Mouse (Mus musculus) adrenal gland, postnatal 10 days (tissue): ENCODE measurements around the gene Rab3il1. TPM values are rescaled to one million over a fixed set of nuclear protein-coding genes. Genes with fewer than 3 reads are reported as not detected.
"Not testable (repeated sequence)": the region's sequence is repeated elsewhere in the genome, so short reads cannot be mapped to it uniquely, and the experiment has no call there.

Source experiments
- DNase-seq: peaks from one replicate; pipeline ENCODE4 v3.0.0; 2021; ENCODE audit warnings: mixed read lengths
- long read RNA-seq, 2 experiments: library from polyadenylated mRNA; stranded (forward); transcript quantifications; one replicate each; pipeline ENCODE4 v2.0.0; 2021
- total RNA-seq, 2 experiments: library from RNA; stranded (reverse); gene quantifications; 2 replicates each; pipeline ENCODE4 v1.2.3; 2021

Gene Rab3il1
- 10 to 100 TPM in 1 of 2 experiments, 1 to 10 TPM in 1; 10.0 to 15.0 TPM for total RNA-seq
- long read RNA-seq, experiment 1, full-length matches to known transcripts = 14 of 18 reads
- long read RNA-seq, experiment 1, partial matches to known transcripts = 0 of 18 reads
- long read RNA-seq, experiment 1, other reads (novel, unspliced or antisense) = 4 of 18 reads
- long read RNA-seq, experiment 2, full-length matches to known transcripts = 7 of 8 reads
- long read RNA-seq, experiment 2, partial matches to known transcripts = 0 of 8 reads
- long read RNA-seq, experiment 2, other reads (novel, unspliced or antisense) = 1 of 8 reads

- DNase-seq = no peak
Observed at GRCm38 (mm10) chr19:10001206-10001969, at the start of gene Rab3il1, which contains the start of gene Best1. Gene Rab3il1, plus strand, starts transcription at chr19:10001669. Gene Best1, minus strand, starts transcription at chr19:10001633.

- DNase-seq = no peak
Observed at GRCm38 (mm10) chr19:9952390-9952789, 49.1 kb upstream of the Rab3il1 start.

GRCm38 (mm10) chr19:9952912-9953311, 48.6 kb upstream of the Rab3il1 start:
- DNase-seq = no peak

GRCm38 (mm10) chr19:9954055-9954810, 47.2 kb upstream of the Rab3il1 start:
- DNase-seq = peak; percentile 88

- peak; percentile 60 for DNase-seq
Observed at GRCm38 (mm10) chr19:9954811-9955202, 46.7 kb upstream of the Rab3il1 start.

DNA sequence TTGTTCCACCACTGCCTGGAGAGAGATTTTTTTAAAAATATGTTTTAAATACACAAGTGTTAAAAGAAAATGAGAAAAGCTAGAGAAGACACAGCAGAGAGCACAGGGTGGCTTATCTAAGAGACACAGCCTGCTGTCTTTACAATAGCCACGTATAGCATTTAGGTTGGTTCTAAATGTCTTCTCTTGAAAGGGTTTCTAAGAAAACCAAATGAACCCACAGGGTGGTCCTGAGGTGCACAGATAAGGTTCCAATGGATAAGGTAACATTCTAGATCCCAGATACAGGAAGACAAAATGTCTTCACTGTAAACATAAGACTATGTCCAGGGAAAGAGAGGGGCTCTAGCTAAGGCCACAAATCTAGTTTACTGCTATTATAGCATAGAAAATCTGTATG, 46.0 kb upstream of the Rab3il1 start:
- no peak for DNase-seq

DNA sequence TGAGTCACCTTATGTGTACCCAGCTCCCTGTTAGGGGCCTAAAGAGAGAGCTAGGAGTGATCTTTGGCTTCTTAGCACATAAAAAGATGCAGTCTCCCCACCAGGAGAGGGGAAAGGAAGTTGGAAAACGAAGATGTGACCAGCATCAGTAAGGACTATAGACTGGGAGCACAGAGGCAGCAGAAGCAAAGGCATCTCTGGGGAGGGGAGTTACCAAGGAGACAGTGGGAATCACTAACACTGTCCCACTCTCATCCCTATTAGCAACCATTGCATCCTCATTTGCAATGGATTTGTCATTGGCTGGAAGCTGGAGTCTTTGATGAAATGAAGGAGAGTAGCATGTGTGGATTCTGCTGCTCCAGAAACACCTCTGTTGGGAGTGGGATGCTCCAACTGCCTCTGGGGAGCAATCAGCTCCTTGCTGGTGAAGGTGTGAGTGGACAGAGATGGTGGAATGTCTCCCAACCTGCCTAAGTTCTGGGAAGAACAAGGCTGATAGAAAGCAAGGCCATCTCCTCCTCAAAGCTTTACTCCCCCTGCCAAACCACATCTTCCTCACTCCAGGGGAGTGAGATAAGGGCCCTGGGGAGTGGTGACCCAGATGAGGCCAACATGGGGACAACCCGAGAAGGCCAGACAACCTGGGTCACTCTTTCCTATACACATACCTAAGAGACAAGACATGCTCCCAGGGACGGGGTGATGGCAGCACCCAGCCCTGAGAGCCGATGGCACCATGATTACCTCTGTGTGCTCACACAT, 44.7 kb upstream of the Rab3il1 start:
- DNase-seq = no peak

GRCm38 (mm10) chr19:9957965-9958364, 43.5 kb upstream of the Rab3il1 start:
- no peak for DNase-seq

DNA sequence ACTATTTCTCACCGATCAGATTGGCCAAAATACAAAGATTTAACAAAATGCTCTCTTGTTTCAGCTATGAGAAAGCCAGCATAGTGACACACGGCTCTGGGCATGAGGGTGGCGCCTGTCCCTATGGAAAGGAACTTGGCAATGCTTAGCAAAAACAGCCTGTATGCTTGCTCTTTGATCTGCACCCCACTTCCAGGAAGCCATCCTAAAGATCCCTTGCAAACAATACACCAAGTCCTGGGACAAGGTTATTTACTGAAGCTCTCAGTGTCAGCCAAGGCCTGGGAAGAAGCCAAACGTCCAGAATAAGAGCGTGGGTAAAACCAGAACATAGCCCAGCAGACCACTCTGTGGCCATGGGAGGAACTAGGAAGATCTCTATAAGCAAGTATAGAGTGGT, 40.7 kb upstream of the Rab3il1 start:
- DNase-seq = no peak

GRCm38 (mm10) chr19:9964205-9964916, 37.1 kb upstream of the Rab3il1 start:
- DNase-seq = no peak

DNA sequence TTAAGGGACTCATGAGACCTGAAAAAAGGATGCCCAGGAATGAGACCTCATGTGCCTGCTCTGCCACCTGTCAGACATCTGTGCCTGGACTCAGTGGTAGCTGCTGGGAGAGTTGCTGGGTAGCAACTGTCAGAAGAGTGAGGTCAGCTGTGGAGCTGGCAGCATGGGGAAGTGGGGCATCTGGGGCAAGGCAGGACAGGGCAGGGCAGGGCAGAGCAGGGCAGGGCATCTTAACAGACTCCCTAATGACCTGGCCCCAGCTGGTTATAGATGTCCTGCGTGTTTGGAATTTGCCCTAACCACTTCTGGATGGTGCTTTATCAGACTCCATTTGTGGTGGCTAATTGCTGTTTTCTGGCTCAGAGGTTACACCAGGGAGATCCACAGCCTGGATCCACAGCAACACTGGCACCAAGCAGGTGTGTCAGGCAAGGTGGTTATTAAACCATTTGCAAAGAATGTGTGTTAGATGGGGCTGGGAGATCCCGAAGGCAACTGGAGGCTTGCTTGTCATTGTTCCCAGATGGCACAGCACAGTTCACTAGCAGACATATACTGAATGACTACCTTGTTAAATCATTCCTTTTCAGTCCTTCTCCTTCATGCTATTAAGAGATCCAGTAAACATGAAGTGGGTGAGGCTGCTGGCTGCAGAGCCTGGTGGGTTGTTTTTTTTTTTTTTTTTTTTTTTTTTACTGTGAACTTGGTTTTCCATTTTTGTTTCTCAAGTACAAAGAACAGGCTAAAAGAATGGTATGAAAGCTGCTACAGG, 35.2 kb upstream of the Rab3il1 start:
- no peak for DNase-seq

- DNase-seq = no peak
Observed at GRCm38 (mm10) chr19:9968081-9968787, 33.2 kb upstream of the Rab3il1 start.

- not testable (repeated sequence) for DNase-seq
Observed at GRCm38 (mm10) chr19:9974853-9975252, 26.6 kb upstream of the Rab3il1 start.

- no peak for DNase-seq
Observed at GRCm38 (mm10) chr19:9977085-9977484, 24.4 kb upstream of the Rab3il1 start.

DNA sequence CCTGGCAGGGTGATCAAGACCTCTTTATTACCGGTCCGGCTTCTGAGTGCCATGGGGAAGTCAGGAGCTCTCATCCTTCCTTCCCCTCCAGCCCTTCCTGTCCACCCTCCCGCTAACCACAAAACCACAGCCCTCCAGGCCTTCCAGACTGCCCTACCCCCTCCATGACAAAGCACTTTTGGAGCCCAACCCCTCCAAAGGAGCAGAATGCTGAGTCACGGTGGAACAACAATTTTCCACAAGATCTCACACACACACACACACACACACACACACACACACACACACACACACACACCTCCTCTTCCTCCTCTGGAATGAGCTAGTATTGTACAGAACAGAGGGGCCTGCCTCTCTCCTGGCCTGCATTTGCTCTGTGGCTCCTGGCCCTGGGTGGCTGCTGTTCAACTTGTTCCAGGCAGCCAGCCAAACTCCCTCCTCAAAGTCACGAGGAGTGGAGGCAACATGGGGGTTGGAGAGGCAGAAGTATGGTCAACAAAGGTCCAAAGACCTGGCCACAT, 23.0 kb upstream of the Rab3il1 start:
- DNase-seq = peak; percentile 88

DNA sequence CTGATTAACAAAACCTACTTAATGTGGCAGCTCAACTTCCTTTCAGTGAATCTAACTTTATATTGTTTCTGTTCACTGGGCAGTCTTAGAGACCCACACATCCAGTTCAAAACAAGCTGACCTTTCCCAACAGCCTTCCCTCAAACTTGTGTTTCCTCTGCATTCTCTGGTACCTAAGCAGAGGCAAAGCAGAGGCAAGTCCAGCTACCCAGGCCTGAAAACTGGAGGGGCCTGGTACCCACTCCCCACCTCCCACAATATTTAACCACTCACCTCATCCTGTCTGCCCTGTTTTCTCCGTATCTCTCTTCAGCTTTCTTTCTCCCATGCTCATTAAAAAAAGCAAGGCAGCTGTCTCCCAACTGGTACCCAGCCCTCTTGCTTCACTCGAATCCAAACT, 22.3 kb upstream of the Rab3il1 start:
- no peak for DNase-seq

DNA sequence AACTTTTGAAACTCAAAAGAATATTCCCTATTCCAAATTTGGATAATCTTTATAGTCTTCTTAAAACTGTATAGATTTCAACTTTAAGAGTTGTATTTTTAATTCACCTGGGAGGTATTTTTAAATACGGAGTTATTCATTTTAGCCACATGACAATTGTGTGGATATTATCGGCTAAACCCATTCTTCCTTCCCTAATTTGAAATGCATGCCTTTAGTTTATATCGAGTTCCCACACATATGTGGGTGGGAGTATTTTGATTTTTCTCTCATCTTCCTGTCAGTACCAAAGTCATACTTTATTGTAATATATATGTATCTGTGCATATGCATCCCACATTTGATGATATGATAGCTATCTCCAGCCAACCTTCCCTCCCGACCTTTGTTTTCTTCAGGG, 21.2 kb upstream of the Rab3il1 start, which contains the start of gene Fth1:
Fth1 (plus strand) TSS at position 341 of the 400 bp plus-strand sequence.
- no peak for DNase-seq

DNA sequence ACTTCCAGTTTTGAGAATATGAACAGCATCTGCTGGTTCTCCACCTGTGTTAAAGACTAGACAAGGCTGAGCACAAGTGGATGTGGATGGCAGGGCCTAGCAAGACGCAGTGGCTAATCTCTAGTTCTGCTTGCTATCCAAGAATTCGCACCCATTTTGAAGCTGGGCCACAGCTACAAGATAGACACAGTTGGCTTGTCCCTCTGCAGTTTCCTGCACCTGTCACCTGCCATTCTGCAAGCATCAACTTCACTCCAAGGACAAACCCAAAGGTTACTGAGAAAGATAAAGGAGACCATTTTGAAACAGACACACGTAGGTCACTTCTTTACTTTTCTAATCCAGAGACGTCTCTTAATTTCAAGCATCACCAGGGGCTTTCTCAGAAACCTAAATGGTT, 19.8 kb upstream of the Rab3il1 start:
- DNase-seq = no peak

GRCm38 (mm10) chr19:9982151-9982851, 19.2 kb upstream of the Rab3il1 start:
- DNase-seq = peak; percentile 98
